Mouse (Mus musculus) C2C12 (cell line): Measurements from ENCODE around the gene Odf3l1.

Experiments used
- CEBPB ChIP-seq: IDR thresholded peaks from one replicate; pipeline ENCODE4 v1.6.1; 2011; ENCODE audit warnings: low read depth, mild to moderate bottlenecking, control low read depth, moderate library complexity
- CTCF ChIP-seq: IDR thresholded peaks from one replicate; pipeline ENCODE4 v1.5.1; 2011; ENCODE audit not compliant: control insufficient read depth, insufficient read depth, insufficient read length
- FOSL1 ChIP-seq: IDR thresholded peaks from one replicate; pipeline ENCODE4 v1.8.0; 2011; ENCODE audit warnings: mild to moderate bottlenecking, low read length; ENCODE audit not compliant: poor library complexity, insufficient read depth, severe bottlenecking
- MAX ChIP-seq: IDR thresholded peaks from one replicate; pipeline ENCODE4 v1.6.1; 2011; ENCODE audit warnings: mild to moderate bottlenecking, control low read depth
- MYOD1 ChIP-seq: IDR thresholded peaks from one replicate; pipeline ENCODE4 v1.6.1; 2011; ENCODE audit warnings: low read depth; ENCODE audit not compliant: control insufficient read depth, insufficient read length
- MYOG ChIP-seq: IDR thresholded peaks from one replicate; pipeline ENCODE4 v1.6.1; 2011; ENCODE audit not compliant: control insufficient read depth, insufficient read length; ENCODE audit errors: extremely low read depth
- USF1 ChIP-seq: IDR thresholded peaks from one replicate; pipeline ENCODE4 v1.6.1; 2011; ENCODE audit warnings: low read depth, mild to moderate bottlenecking, control low read depth, moderate library complexity

GRCm38 (mm10) chr9:56850128-56850904 is 14.2 kb downstream of the Odf3l1 start:
- TF ChIP-seq CTCF (no peak), MAX (no peak), USF1 (no peak), CEBPB (peak; percentile 5), MYOD1 (no peak), MYOG (no peak), FOSL1 (no peak)
